Mouse (Mus musculus) gastrocnemius, postnatal 4 days (tissue): Measurements from ENCODE around the gene Gclc. TPM values are rescaled to one million over a fixed set of nuclear protein-coding genes. Genes with fewer than 3 reads are reported as not detected.
A peak's percentile ranks its signal among the peaks of the same experiment; 100 is the strongest.
"Not testable (repeated sequence)": the region's sequence is repeated elsewhere in the genome, so short reads cannot be mapped to it uniquely, and the experiment has no call there.

Experiments used
- DNase-seq, 2 experiments: peaks; one replicate each; pipeline ENCODE4 v3.0.0; 2021 to 2022; ENCODE audit warnings: low spot score in 2 of 2, mixed read lengths in 2 of 2
- total RNA-seq, 2 experiments: library from RNA; stranded (reverse); gene quantifications; 2 replicates each; pipeline ENCODE4 v1.2.3; 2021

Gclc gene
- total RNA-seq, 2 experiments from 2014 or later, result 7.2 to 10.1 TPM

DNA sequence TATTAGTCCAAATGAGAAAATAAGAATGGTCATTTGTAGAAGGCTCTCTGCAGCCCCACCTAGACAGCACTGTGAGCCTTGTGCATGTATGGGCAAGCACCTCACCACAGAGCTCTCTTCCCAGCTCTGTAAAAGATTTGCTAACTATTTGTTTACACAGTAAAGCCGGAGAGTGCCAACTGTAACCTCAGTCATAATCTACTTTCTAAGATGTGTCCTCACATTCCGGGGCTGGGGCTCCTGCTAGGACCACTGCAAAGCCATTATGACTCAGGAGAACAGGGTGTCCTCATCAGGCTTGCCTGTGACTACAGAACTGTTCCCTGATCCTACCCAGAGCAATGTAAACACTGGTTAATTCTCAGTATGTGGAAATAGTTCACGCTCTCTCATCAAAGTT is 9.5 kb upstream of the Gclc start:
- DNase-seq, result no peak

DNA sequence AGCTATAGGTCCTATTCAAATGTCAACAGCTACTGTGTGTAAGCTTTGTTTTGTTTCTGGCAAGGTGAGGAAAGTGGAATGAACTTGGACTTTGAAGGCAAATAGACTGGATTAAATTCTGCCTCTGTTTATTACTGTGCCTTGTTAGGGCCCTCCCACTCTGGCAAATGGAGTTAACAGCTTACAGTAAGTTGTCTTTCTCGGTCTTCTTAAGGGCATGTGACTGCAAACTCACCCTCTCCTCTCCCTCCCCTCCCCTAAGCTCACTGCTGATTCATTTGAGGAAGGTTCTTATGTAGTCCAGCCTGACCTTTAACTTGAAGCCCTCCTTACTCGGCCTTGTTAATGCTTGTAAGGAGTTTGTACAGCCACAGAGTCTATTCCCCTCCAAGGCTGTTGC is 8.0 kb upstream of the Gclc start:
- DNase-seq, result no peak

DNA sequence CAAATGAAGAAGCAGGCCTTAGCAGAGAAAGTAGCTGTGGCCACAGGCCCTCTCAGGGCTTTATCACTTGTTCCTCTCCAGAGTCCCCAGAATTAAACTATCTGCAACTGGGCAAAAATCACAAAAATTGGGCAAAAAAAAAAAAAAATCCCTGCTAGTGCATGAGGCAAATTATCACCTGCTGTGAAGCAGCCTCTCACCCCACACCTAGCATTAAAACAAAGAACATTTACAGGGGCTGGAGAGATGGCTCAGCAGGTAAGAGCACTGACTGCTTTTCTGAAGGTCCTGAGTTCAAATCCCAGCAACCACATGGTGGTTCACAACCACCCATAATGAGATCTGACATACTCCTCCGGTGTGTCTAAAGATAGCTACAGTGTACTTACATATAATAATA is 6.0 kb upstream of the Gclc start:
- not testable (repeated sequence) for DNase-seq

DNA sequence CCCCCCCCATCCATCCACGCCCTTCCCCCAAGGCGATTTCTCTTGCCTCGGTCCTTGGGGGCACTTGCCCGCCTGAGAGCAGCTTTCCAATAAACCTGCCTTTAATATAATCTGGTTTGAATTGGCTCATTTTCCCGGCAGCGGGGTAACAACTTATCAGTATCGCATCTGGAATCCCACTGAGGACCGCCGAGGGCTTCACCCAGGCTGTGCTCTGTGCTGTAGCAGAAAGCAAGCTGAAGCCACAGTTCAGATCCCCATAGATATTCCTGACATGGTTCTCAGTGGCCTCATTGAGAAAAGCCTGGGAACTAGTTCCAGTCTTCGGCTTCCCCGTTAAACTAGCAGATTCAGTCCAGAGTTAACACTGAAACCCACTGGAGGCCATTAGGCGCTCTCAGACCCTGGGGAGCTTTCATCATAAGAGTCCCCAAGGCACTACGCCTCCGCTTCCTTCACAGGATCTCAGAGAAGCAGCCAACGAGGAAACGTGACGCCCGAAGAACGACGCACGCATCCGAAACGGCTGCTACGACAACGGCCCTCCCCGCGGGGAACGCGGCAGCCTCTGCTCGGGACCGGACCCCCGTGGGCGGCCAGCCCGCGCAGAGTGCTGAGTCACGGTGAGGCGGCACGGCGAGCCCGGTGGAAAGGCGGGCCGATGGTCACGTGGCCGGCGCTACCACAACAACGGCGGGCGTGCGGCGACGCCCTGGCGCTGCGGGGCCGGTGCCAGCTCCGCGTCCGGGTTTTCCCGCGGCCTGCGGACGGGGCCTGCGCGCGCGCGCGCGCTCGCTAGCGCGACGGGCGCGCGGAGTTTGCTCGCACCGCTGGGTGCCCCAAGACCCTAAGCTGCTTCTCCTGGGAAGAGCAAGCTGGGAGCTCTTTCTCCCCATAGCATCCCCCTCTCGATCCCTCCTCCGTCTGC is 3.9 kb upstream of the Gclc start:
- DNase-seq, result peak; percentile 85 to 92

DNA sequence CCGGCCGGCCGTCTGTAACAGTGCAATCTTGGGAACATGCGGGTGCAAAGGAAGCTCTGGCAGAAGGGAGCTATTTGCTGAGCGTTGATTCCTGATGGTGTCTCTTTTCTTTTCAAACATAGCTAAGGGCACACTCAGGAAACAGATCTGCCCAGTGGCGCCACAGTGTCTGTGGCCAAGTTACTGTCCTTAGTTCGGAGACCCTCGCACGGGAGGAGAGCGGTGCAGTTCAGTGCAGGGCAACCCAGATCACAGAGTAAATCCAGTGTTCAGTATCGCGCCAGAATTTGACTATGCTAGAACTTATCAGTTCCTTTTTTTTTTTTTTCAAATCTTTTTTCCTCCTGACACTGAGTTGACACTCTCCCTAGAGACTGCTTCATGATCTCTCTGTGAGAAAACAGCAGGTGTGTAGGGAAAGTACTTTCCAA is 3.2 kb upstream of the Gclc start:
- DNase-seq, result no peak

DNA sequence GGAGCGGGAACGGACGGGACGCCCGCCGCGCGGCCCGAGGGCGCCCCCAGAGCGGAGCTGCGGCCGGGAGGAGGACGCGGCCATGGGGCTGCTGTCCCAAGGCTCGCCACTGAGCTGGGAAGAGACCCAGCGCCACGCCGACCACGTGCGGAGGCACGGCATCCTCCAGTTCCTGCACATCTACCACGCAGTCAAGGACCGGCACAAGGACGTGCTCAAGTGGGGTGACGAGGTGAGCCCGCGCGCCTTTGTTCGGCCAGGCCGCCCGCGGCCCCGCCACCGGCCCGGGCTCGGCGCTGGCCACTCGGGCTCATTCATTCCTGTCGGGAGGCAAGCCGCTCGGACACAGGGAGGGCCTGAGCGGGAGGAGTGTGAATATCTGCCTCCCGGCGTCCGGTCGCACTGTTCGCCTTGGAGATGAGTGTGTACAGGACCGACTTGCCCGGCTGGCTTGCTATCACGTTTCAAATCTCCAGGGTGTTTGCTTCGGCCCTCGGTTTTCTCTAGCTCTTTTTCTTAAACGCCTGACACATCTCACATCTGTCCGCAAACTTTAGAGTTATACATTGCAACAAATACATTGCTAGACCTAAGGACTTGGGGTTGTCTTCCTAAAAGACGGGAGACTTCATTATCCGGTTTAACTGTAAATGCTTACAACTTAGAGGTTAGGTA is 530 bp downstream of the Gclc start:
- peak; percentile 58 to 75 for DNase-seq

DNA sequence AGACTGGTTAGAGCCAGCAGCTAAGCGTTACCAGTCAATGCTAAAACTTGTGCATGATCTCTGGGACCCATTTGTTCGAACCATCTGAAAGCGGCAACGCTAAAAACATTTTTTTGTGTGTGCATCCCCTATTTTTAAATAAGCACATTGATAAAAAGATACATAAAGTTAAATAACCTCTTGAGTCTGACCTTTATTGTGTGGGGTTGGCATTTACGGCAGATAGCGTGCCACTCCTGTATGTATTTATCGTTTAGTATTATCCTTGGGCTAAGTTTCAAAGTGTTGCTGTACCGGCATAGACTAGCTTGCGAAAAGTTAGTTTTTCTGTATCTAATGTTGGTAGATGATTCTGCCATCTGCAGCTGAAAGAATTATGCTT is 1.1 kb downstream of the Gclc start:
- no peak for DNase-seq

DNA sequence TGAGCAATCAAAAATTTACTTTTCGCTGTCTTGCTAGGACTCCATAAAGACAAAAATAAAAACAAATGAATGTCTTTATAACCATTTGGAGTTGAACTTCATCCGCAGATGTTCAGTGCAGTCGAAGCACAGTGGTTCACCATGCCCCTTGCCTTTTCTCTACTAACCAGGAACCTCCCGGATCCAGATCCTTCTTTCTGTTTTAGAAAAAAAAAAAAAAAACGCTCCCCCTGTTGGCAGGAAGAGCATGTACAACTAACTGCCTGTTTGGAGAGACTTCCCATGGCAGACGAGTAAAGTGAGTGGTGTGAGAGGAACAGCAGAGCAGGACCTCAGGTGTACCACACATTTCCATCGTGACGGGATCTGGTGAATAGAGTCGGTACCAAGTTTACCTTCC is 1.7 kb downstream of the Gclc start:
- no peak for DNase-seq

DNA sequence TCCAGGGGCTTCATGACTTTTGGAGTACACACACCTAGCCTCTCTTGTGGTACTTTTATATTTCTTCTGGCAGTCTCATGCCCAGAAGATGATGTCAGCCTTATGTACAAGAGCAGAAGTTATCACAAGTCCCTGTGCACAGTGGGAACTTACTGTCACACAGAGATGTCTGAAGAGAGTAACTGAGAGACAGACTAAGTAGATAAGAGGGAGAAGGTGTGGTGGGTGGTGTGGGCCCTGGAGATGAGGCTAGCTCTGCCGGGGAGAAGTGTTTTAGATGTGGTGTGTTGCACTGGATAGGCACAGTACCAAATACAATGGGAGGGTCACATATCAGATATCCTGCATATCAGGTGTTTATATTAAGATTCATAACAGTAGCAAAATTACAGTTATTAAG is 3.0 kb downstream of the Gclc start:
- no peak for DNase-seq

DNA sequence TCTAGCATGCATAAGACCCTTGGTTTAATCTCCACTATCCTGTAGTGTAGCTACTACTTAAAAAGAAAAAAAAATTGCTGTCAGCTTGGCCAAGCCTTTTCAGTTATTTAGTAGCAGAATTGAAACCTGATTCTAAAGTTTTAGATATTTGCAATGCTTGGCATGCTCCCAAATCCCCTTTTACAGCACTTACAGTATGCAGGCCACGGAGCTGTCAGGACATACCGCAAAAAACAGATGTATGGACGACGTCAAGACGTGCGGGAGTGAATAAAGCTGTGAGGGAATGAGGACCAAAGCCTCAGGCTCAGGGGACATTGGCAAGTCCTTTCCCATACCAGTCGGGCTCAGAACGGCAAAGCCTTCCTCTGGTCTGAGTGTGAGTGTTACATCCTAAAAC is 4.1 kb downstream of the Gclc start:
- no peak for DNase-seq

DNA sequence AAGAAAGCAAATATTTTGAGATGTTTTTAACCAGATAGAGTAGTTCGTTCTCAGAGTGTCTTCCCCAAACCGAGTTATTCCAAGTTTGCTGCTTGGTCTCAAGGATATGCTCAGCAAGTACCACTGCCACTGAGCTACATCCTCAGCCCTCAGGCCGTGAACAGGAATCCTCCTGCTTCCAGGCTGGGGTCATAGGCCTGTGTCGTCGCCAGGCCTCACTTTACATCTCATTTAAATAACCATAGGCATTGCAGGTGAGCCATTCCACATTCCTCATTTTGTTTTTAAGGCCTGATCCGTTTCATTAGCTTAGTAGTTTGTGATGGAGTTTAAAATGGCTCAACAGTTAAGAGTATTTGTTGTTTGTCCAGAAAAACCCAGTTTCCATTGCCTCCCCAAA is 4.8 kb downstream of the Gclc start:
- no peak for DNase-seq

DNA sequence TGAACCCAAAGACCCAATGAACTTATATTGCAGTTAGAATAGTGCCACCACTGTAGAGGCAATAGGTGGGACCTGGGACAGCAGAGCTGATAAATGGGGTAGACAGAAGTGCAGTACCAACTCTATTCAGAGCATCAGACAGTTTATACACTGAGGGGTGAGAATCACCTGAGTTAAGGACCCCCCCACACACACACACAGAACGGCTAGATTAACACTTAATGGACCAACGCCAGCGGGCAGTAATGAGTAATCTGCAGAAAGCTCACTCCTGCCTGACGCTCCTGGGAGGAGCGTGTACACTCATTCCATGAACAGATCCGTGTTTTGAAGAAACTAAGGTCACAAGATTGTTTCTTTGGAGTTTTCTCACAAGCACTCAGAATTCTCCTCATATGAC is 5.4 kb downstream of the Gclc start:
- no peak for DNase-seq

DNA sequence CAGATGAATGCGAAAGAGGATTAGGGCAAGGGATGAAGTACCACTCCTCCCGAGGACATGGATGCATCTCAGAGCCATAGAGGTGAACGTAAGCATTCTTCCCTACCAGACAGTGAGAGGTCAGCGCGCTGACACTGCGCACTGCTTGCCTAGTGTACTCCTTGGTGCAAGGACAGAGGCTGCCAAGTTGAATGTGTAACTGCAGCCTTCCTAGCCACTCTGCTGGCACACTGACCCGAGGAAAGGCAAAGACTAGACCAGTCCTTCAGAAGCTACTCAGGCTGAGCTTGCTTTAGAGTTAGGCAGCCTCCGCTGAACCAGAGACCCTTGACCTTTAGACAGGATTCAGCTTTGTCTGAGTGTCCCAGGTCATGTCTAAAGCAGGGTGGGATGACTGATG is 11.9 kb downstream of the Gclc start:
- no peak for DNase-seq

DNA sequence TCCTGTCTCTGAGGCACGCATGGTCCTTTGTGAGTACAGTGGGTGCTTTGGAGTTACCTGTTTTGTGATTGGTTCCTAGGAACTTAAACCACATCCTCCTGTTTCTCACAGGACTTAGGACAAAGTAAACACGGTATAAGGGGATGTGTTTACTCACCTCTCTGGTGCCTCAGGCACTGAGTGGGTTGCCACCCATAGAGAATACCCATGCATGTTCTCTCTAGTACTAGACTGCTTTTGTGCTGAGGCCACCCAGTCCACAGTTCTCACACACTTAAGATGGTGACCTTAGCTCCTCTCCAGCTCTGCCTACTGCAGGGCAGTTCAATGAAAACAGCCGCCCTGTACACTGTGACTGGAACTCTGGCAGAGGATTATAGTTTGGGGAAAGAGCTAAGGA is 12.4 kb downstream of the Gclc start:
- no peak for DNase-seq

DNA sequence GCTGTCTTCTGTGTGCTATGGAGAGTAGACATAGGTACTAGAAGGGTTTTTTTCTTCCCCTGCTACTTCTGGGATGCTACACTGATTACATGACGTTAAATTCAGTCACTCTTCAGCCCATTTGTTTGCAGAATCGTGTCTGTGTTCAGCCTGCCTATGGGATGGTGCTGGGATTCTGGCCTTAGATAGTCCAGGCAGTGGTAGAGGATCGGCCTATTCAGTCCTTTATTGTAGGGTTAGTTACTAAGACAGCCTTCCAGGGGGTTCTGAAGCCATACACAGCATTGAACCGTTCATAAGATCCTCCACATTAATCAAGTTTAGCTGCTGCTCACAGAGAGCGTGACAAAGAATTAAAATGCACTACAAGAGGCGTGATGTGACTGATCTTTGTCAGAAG is 16.6 kb downstream of the Gclc start:
- no peak for DNase-seq

DNA sequence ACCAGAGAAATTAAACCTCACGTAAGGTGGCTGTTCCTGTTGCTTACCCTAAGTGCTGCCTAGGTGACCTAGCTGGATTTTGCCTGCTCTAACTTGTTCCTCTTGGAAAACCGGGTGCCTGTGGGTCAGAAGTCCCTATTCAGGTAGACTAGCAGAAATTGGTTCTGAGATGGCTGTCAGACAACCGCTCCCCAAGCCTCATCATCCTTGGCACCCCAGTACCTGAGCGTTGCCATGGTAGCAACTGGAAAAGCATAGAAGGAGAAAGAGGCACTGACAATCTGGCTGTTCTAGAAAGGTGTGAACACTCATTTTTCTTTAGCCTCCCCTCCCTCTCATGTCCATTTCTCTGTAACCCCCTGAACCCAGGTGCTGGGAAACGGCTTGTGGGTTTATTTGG is 17.0 kb downstream of the Gclc start:
- no peak for DNase-seq

DNA sequence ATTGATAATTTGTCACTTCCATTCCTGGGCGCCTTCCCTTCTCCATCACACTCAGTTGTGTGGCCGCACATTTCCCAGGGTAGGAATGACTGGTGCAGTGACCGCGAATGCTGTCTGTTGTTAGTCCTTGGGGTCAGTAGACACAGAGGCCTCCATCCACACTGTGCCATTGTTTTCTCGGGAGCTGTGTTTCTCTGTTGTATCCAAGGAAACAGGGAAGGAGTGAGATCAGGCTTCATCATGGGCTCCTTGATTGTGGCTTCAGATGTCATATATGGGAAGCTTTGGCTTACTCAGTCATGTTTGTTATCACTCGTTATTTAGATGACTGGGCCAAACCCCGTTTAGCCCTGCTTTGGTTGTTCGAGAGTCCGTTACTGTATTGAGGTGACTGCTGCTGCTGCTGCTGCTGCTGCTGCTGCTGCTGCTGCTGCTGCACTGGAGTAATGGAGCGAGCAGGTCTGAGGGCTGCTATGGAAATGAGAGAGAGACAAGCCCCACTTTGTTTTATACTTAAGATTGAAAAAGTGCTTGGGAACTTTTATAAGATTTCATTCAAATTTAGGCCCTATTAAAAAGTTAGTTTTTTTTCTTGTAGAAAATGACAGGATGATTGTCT is 17.5 kb downstream of the Gclc start:
- no peak for DNase-seq

DNA sequence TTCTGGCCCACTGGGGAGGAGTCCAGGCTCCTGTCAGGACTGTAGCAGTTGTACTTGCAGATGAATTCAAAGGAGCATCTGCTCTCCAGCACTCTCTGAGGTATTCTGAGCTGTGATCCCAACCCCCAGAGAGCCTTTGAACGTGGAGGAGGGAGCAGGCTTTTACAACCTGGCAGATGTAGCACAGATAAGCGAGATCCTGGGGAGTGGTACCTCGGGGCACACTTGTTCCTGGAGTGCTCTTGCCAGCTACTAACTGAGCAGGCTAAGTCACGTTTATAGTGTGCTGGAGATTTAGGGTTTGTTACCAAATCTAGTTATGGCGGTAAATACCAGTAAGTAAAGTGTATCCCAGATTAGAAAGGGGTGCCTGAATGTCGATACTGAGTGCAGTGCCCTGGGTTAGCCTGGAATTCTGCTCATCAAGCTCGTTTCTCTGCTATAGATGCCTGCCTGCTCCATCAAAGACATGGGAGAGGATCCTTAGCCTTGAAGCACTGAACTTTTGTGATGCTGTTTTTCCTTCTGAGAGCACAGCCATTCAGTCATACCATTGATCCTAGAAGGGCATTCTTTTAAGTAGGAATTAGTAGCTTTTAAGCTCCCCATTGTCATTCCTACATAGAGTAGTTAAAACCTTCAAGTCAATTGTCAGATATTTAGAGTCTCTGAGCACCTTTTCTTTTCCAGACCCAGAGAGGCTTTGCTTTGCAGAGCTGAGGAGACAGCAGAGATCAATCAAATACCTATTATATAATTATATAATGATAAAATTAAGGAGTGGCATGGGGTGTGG is 22.6 kb downstream of the Gclc start:
- DNase-seq, result no peak

DNA sequence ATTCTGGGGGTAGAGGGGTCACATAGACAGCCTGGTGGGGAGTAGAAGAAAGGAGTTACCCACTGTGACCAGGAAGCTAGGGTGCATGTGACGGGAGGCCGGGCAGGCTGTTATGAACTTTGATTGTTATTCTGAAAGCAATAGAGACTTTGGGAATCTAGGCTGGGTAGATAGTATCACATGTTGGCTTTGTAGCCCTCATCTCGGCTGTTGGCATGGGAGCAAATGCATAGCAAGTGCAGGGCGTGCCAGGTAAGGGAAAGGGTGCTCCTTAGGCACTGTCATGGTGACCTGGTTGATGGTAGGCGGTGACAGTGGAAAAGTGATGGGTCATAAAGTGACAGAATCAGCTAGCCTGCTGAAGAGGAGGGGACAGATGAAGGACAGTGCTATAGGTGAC is 23.3 kb downstream of the Gclc start:
- DNase-seq, result no peak

DNA sequence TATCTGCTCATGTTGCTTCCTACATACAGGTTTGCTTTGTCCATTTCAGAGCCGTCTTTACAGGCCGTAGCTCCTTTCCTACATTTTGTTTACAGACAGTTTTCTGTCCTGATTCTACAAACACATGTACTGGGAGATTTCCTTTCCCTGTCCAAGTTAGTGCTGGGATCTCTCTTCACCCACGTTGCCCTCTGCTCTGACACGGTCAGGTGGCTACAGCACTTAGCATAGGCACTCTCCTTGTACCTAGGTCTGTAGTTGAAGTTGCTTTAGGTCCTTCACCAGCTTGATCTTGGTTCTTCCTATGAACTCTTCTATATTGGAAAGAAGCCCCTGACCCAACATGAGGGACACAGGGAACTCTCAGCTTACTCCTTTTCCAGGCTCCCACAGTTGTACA is 25.4 kb downstream of the Gclc start:
- DNase-seq, result no peak

DNA sequence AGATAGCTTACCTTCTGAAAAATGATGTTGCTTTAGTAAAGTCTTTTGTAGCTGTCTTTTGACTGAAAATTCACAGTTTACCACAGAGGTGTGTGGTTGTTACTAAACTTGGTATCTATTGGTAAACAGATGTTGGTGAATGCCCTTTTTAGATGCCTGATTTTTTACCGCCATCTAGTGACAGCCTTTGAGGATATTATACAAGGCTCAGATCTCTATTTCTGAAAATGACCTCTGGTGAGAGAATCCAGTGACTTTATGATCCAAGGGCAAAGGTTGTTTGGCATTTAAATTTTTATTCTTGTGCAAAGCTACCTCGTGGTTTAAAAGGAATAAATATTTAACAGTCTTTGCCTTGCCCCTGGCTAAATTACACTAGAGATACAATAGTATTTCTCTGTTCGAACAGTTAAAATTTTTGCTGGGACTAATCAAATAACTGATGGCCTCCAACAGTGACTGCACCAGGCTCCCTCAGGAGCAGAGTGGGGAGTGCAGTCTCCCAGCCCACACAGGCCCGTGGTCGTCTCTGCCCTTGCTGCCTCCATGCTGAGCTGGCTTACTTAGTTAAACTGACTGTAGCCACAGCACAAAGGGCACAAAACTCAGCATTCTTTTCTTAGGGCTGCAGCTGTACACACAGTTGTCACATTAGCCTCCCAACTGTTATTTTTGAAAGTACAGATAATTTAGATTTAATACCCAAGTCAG is 27.3 kb downstream of the Gclc start:
- no peak for DNase-seq
